Mouse (Mus musculus) adrenal gland, adult (tissue): ENCODE results near the gene Gm26661.

ENCODE experiments used
- DNase-seq, 2 experiments: peaks; one replicate each; pipeline ENCODE4 v3.0.0; 2022 to 2023; ENCODE audit warnings: low spot score in 1 of 2; ENCODE audit not compliant: inconsistent age in 2 of 2

The Gm26661 gene

DNA sequence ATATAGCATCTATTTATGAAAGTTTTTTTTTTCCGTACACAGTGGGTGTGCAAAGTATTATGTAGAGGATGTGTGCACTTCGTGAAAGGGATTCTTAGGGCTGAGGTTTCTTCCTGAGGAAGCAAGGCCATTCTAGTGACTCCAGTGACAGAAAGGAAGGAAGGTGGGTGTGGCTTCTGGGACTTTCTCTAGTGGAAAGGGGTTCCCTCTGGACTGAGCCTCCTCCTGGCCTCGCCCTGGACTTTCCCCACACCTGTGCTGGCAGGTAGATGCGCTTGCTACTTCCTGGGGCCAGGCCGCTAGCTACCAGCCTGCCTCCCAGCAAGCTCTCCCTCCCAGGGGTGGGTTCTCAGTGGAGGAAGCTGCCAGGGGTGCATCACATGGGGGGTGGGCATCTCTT, 28.1 kb downstream of the Gm26661 start:
- DNase-seq = no peak

DNA sequence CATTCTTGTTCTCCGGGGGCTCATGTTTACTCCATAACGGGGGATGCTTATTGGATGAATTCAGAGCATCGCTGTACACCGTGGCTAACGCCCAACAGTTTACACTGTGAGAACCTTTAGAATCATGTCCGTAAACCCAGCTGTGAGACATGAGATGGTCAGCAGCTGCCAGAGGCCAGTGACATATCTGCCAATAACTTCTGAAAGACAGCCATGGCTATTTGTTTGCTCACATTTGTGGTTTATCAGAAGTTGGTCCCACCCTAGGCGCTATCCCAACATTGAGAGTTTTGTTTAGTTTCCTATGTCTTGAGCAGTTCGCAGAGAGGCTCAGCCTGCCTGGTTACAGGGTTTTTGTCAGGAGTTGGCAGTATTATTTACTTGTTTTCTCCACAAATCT, 30.0 kb downstream of the Gm26661 start:
- peak in 1 of 2 experiments; percentile 25 for DNase-seq

DNA sequence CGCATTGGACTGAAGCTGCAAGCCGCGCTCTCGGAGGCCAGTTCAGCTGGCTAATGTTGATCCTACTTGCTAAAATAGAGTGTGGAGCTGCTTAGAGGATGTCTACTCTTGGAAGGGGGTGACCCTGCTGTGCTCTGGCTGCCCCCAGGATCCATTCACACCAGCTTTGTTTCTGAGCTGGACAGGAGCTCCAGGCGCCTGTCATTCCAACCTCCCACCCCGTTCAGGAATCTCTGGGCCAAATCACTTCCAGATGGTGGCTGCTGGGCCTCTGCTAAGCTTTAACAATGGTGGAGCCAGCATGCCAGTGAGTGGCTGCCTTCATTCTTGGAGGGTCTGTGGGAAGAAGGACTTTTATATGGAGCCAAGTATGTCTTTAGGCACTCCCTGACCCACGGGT, 31.3 kb downstream of the Gm26661 start:
- DNase-seq = no peak

DNA sequence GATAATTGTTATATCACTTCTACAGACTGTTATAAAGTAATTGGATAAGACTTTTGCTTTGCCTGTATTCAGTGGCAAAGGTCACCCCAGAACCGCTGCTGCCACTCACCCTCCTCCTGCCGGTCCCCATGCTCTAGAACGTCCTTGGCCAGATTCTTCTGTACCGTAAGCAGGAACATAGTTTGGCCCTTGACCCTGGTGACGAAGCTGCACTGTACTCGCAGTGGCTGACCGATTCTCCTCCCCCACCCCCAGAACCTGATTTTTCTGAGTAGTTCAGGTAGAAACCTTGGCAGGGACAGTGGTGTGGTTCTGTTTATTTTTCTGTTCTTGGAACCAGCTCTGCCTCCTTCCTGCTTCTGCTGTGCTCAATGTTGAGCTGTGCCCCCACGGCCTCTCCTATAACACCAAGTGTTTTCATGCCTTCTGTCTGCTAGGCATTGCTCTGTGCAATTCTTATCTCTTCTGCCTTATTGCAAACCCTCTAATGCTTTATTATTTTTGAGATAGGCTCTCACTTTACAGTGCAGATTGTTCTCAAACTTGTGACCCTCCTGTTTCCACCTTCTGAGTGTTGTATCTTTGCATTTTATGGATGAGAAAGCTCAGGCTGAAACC, 33.4 kb downstream of the Gm26661 start:
- DNase-seq = peak; percentile 87 to 88

DNA sequence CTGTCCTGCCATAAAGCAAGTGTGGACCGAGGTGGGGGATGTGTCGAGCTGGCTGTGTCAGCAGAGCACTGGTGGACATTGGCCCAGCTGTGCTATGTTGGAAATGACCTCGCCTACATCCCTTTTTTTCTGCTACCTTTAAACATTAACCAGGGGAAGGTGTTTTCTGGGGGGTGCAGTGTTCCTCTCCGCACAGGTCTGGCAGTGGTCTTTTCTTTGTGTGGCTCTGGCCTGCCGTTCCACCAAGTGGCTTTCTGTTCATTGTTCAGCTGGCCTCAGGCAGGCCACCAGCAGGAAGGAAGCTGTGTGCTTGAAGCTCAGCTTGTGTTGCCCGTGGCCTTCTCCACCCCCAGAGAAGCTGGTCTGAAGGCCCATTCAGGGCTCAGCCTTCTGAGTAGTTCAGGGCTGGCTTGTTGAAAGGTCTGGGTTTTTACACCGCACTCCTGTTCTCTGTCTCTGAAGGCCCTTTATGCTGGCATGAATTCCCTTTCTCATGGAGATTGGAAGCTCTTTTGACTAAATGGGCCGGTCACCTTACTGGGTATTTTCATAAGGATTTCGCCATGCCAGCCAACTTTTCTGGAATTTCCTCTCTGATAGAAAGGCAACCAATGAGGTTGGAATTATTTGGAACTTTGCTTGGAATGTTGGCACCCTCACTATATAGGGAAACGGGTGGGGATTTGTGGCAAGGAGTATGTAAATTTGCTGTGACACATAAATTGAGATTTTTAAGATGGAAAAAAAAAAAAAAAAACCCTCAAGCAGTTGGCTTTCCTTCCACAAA, 35.0 kb downstream of the Gm26661 start:
- peak; percentile 35 to 70 for DNase-seq

DNA sequence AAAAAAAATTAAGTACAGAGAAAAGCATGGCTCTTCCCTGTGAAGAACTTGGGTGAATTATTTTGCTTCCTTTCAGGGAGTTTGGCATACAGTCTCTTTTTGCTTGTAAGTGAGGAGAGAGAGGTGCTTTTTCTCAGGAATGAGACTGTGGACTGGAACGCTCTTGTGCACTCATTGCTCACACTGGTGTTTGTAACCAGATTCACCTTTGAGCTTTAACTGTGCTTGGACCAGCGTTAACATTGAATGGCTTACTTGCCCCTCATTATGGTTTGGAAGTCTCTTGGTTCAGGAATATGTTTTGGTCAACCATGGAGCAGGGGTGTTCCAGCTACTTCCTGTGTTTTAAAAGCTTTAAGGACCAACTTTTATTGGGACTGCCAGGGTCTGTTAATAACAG, 37.8 kb downstream of the Gm26661 start:
- no peak for DNase-seq

DNA sequence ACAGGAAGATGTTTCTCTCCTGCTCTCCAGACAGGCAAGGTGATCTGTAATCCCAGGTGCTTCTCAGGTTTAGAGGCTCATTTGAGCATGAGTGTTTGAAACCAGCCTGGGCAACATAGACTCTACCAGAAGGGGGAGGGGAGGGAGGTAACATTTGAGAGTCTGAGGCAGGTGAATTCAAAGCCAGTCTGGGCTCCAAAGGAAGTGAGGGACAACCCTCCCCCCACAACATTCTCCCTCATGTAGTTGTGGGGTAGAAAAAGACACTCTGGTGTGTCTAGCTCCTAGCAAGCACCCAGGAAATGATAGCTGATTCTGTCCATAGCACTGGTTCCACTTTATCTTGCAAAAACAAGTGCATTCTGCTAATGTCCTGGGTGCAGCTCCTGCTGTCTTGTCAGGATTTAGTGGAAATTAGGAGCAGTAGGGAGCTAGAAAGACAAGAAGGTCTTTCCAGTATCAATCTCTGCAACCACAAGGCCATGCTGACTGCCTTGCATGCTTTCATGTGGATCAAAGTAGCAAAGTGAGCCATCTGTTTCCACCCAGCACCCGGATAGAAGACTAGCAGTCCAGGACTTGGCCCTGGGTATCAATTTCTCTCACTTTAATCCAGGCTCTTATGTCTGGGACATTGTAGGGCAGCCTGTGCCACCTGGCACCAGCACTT, 40.5 kb downstream of the Gm26661 start:
- DNase-seq = peak; percentile 49 to 74

DNA sequence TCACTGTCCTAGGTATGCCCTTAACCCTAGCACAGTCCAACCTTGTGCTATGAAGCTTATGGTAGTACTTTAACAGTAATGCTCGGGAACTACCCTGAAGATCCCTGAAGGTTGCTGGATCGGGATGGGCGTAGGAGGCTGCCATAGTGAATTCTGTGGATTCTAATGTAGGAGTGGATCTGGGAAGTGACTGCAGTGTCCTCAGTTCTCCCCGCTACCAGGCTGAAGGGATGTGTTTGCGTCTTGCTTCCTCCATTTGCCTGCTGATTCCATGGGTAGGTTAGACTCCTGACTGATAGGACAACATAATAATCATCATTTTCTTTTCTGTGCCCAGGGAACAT, 41.0 kb downstream of the Gm26661 start:
- no peak for DNase-seq

DNA sequence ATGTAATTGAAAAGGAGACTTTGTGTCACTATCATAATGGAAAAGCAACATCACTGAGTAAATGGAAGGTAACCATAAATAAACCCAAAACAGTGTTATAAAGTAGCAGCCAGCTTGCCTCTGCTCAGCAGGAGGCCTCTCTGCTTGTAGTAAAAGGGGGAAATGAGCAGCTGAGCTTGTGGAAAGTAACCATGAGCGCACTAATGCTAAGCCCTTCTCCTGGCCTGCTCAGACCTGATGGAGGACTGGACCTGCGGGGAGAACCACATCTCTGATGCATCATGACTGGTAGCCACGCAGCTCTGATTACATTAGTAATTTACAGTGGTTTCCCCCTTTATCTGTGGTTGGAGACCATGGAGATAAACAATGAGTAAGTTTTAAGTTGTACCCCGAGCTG, 42.1 kb downstream of the Gm26661 start:
- DNase-seq = no peak

DNA sequence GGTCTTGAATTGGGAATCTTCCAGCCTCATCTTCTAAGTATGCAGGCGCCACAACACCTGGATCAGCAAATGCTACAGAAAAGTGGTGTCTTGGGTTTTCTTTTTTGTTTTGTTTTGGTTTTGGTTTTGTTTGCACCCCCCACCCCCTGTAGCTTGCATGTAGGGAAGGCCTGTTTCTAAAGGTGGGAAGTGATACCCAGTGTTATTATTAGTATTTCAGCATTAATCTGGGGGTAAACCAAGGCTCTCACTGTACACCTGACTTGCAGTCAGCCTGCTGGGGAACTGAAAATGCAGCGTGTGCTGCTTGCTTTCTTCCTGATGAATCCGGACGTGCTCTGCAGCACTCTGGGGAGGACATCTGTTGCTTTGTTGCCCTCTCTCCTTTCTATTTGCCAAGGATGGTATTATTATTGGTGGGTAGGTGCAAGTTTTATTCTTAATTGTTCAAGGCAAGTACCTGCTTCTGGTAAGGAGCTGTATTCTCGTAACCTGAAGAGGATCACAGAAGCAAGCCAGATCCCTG, 47.2 kb downstream of the Gm26661 start:
- no peak for DNase-seq

DNA sequence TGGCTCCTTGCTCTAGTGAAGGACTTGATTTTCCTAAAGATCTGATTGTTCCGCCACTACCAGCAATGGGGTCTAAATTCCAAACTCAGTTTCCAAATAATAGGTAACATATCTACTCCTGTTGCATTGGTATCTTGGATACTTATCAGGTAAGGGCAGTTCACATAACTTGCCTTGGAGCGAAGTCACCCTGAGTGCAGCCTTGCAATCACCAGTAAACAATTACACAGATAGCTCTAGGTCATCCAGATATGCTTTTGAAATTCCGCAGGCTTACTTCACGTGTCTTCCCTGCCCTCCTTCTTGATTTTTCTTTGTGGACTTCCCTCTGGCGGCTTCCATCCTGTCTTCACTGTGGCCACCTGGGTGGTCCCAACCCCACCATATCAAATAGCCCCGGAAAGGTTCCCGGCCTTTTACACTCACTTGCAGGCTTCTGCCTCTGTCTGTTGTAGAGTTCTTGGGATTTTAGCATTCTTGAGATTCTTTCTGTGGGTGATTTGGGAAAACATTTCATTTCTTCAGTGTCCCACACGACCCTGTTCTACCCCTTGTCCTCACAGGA, 48.6 kb downstream of the Gm26661 start:
- DNase-seq = no peak
